Mouse (Mus musculus): Measurements from ENCODE around the gene Gm49416.
"Not testable (repeated sequence)": the region's sequence is repeated elsewhere in the genome, so short reads cannot be mapped to it uniquely, and the experiment has no call there.

Gm49416 gene

GRCm38 (mm10) chr19:8888511-8889385 is at the start of gene Gm49416, which contains the start of gene 1810009A15Rik:
Gm49416 (plus strand) TSS chr19:8888926.
1810009A15Rik (plus strand) TSS chr19:8888853.
- DNase-seq, result peak; percentile 92 to 97

- peak; percentile 85 to 93 for DNase-seq
Measured at GRCm38 (mm10) chr19:8839103-8839907, 49.4 kb upstream of the Gm49416 start, which contains the start of gene Gng3. Gng3 (minus strand) TSS chr19:8839194.

- peak; percentile 85 to 89 for DNase-seq
Measured at GRCm38 (mm10) chr19:8839908-8840791, 48.6 kb upstream of the Gm49416 start.

GRCm38 (mm10) chr19:8841012-8841411 is 47.7 kb upstream of the Gm49416 start:
- peak in 1 of 2 experiments; percentile 44 for DNase-seq

- DNase-seq, result no peak
Measured at GRCm38 (mm10) chr19:8842961-8843360, 45.8 kb upstream of the Gm49416 start.

GRCm38 (mm10) chr19:8844371-8845129 is 44.2 kb upstream of the Gm49416 start:
- peak; percentile 77 to 82 for DNase-seq

GRCm38 (mm10) chr19:8848356-8848755 is 40.4 kb upstream of the Gm49416 start:
- DNase-seq, result no peak

GRCm38 (mm10) chr19:8850402-8850901 is 38.3 kb upstream of the Gm49416 start, which contains the start of gene Lrrn4cl:
Lrrn4cl (plus strand) TSS chr19:8850768.
- DNase-seq, result peak in 1 of 2 experiments; percentile 28

GRCm38 (mm10) chr19:8851639-8852038 is 37.1 kb upstream of the Gm49416 start:
- DNase-seq, result no peak

GRCm38 (mm10) chr19:8852236-8852928 is 36.3 kb upstream of the Gm49416 start:
- no peak for DNase-seq

- no peak for DNase-seq
Measured at GRCm38 (mm10) chr19:8853117-8853516, 35.6 kb upstream of the Gm49416 start.

GRCm38 (mm10) chr19:8857689-8858088 is 31.0 kb upstream of the Gm49416 start:
- peak in 1 of 2 experiments; percentile 38 for DNase-seq

- DNase-seq, result peak in 1 of 2 experiments; percentile 31
Measured at GRCm38 (mm10) chr19:8859018-8859417, 29.7 kb upstream of the Gm49416 start.

- no peak for DNase-seq
Measured at GRCm38 (mm10) chr19:8864265-8864664, 24.5 kb upstream of the Gm49416 start.

- not testable (repeated sequence) for DNase-seq
Measured at GRCm38 (mm10) chr19:8870381-8870780, 18.3 kb upstream of the Gm49416 start.

- DNase-seq, result no peak
Measured at GRCm38 (mm10) chr19:8870838-8871237, 17.9 kb upstream of the Gm49416 start.

GRCm38 (mm10) chr19:8871267-8872186 is 17.2 kb upstream of the Gm49416 start, which contains the start of gene Ubxn1:
Ubxn1 (plus strand) TSS chr19:8871496.
- DNase-seq, result peak; percentile 96 to 97

- no peak for DNase-seq
Measured at GRCm38 (mm10) chr19:8872266-8872840, 16.4 kb upstream of the Gm49416 start.

- DNase-seq, result no peak
Measured at GRCm38 (mm10) chr19:8875031-8875430, 13.7 kb upstream of the Gm49416 start.
